Mouse (Mus musculus): ENCODE results near the gene Zfp385a. TPM values are rescaled to one million over a fixed set of nuclear protein-coding genes. Genes with fewer than 3 reads are reported as not detected.
"Not testable (repeated sequence)": the region's sequence is repeated elsewhere in the genome, so short reads cannot be mapped to it uniquely, and the experiment has no call there.

Gene Zfp385a
- polyA plus RNA-seq, 1 experiment from 2014 or later = 14.5 TPM

DNA sequence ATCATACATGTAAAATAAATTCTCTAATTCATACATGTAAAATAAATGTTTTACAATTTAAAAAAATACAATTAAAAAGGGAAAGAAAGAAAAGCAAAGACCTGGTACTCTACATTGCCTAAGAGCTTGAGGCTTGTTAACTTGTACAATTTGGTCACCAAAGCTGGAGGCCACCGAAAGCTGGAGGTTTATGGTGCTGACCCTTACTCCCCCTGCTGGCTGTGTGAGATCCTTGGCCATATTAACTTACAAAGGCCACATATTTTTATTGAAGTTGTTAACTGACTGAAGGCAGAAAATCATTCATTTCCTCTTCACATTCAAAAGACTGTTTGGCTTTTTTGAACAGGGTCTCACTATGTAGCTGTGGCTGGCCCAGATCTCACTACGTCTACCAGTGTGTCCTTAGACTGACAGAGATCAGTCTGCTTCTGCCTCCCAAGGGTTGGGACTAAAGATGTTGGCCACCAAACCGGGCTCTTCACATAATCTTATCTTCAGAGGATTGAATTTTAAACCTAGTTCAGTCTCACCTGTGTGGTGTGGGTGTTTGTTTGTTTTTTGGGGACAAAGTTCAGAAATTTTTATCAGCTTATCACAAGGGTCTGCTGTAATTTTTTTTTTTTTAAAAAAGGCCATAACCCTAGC is 59.0 kb downstream of the Zfp385a start:
- H3K27me3 ChIP-seq = no peaks in the 10 kb centered on the region
- 73% methylated on average over 3 of the region's 3 CpGs for WGBS
- H3K36me3 ChIP-seq = no peaks in the 10 kb centered on the region
- no peak overlapping the region for H3K27ac ChIP-seq
- H3K4me2 ChIP-seq (replicated peaks) = no peak overlapping the region
- H3K9me3 ChIP-seq = no peaks in the 10 kb centered on the region
- H3K4me3 ChIP-seq = no peak overlapping the region
- ATAC-seq (ENCODE audit: insufficient number of reproducible peaks, insufficient read depth, low FRiP score, low TSS enrichment) = no peak
- no peak overlapping the region for H3K9ac ChIP-seq
- peaks cover 12% of the 10 kb centered on the region; the same call in 1 of the 2 replicates for H3K4me1 ChIP-seq

DNA sequence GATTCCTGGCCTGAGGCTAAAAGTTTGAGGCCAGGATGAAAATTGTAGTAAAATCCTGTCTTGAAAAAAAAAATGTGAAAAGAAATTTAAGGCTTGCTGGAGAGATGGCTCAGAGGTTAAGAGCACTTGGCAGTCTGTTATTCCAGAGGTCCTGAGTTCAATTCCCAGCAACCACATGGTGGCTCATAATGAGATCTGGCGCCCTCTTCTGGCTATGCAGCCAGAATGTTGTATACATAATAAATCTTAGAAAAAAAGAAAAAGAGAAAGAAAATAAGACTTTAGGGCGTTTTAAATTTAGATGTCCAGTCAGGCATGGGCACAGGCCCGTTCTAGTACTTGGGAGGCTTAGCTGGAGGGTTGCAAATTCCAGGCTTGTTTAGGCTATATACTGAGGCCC is 60.1 kb downstream of the Zfp385a start:
- H3K4me1 ChIP-seq = 0 out of 2 replicates have a peak, but pooled peaks cover 3% of the 10 kb centered on the region
- 68% methylated on average over 3 of the region's 3 CpGs for WGBS

GRCm38 (mm10) chr15:103277949-103278348 is 61.9 kb downstream of the Zfp385a start:
- H3K27ac ChIP-seq = no peak overlapping the region; the same call in 1 of the 2 replicates
- no peak for ATAC-seq (ENCODE audit: insufficient number of reproducible peaks, insufficient read depth, low FRiP score, low TSS enrichment)

More for the DNA sequence above, 60.1 kb downstream of the Zfp385a start:
- Histone ChIP-seq H3K9me3 (no peaks in the 10 kb centered on the region), H3K27me3 (no peaks in the 10 kb centered on the region), H3K4me2 (replicated peaks) (no peak overlapping the region), H3K9ac (no peak overlapping the region), H3K36me3 (no peaks in the 10 kb centered on the region), H3K27ac (no peak overlapping the region), H3K4me3 (no peak overlapping the region)
- ATAC-seq (ENCODE audit: insufficient number of reproducible peaks, insufficient read depth, low FRiP score, low TSS enrichment) = no peak

GRCm38 (mm10) chr15:103275943-103276342 is 64.0 kb downstream of the Zfp385a start:
- H3K27ac ChIP-seq; H3K4me1 ChIP-seq; ATAC-seq (ENCODE audit: insufficient number of reproducible peaks, insufficient read depth, low FRiP score, low TSS enrichment); H3K36me3 ChIP-seq; H3K27me3 ChIP-seq; H3K4me2 ChIP-seq (replicated peaks); H3K9ac ChIP-seq; H3K9me3 ChIP-seq; H3K4me3 ChIP-seq: not testable (repeated sequence)
- WGBS = 91% methylated on average over 3 of the region's 3 CpGs

More at GRCm38 (mm10) chr15:103277949-103278348, 61.9 kb downstream of the Zfp385a start:
- H3K4me1 ChIP-seq = 0 out of 2 replicates have a peak, but pooled peaks cover 3% of the 10 kb centered on the region
- 49% methylated on average over 7 of the region's 7 CpGs for WGBS
- no peaks in the 10 kb centered on the region for H3K36me3 ChIP-seq
- H3K4me2 ChIP-seq (replicated peaks) = no peak overlapping the region
- no peak overlapping the region for H3K9ac ChIP-seq
- H3K27me3 ChIP-seq = no peaks in the 10 kb centered on the region
- H3K9me3 ChIP-seq = no peaks in the 10 kb centered on the region
- no peak overlapping the region for H3K4me3 ChIP-seq

- H3K4me3 ChIP-seq = peak within 1 kb of the TSS; percentile 88
- H3K36me3 ChIP-seq = no peaks in the 10 kb centered on the region
- H3K4me2 ChIP-seq (replicated peaks) = peak within 1 kb of the TSS; percentile 60
- peak within 1 kb of the TSS; percentile 79 for H3K9ac ChIP-seq
- 0% methylated on average over 38 of the region's 38 CpGs for WGBS
- 0 out of 2 replicates have a peak, but pooled peaks cover under 1% of the 10 kb centered on the region for H3K4me1 ChIP-seq
- H3K27ac ChIP-seq = peak within 1 kb of the TSS; percentile 48; the same call in 1 of the 2 replicates
- H3K9me3 ChIP-seq = no peaks in the 10 kb centered on the region
- peak; percentile 99 for ATAC-seq (ENCODE audit: insufficient number of reproducible peaks, insufficient read depth, low FRiP score, low TSS enrichment)
- no peaks in the 10 kb centered on the region for H3K27me3 ChIP-seq
Measured at GRCm38 (mm10) chr15:103272419-103273279, 67.2 kb downstream of the Zfp385a start, which contains the start of gene Copz1. Gene Copz1, plus strand, starts transcription at chr15:103272714.

GRCm38 (mm10) chr15:103268903-103269302 is 71.0 kb downstream of the Zfp385a start:
- Histone ChIP-seq H3K4me1 (no peaks in the 10 kb centered on the region), H3K27me3 (no peaks in the 10 kb centered on the region), H3K9ac (no peak overlapping the region), H3K9me3 (no peaks in the 10 kb centered on the region), H3K4me3 (no peak overlapping the region), H3K36me3 (no peaks in the 10 kb centered on the region), H3K27ac (no peak overlapping the region), H3K4me2 (replicated peaks) (no peak overlapping the region)
- WGBS = 83% methylated on average over 4 of the region's 4 CpGs
- no peak for ATAC-seq (ENCODE audit: insufficient number of reproducible peaks, insufficient read depth, low FRiP score, low TSS enrichment)

DNA sequence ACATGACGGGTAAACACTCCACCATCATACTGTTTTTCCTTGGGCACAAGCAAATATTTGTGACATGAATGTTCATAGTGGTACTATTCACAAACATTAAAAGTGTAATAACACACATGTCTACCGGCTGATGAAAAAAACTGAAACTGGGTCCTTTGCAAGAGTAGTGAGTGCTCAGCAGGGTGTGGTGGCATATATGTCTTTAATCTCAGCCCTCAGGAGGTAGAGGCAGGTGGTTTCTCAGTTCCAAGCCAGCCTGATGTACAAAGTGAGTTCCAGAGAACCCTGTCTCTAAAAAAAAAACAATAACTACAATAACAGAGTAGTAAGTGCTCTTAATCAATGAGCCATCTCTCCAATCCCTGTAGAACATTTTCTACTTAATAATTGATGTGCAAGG is 75.1 kb downstream of the Zfp385a start:
- Histone ChIP-seq H3K27ac (no peak overlapping the region), H3K4me2 (replicated peaks) (no peak overlapping the region), H3K27me3 (no peaks in the 10 kb centered on the region), H3K9me3 (no peaks in the 10 kb centered on the region), H3K4me1 (no peaks in the 10 kb centered on the region), H3K9ac (no peak overlapping the region), H3K4me3 (no peak overlapping the region), H3K36me3 (no peaks in the 10 kb centered on the region)
- no peak for ATAC-seq (ENCODE audit: insufficient number of reproducible peaks, insufficient read depth, low FRiP score, low TSS enrichment)
- WGBS = 87% methylated on average over 2 of the region's 2 CpGs

MicroRNAs within 50 kb of the gene (microRNA counts, 519-probe panel; counts per million panel counts)
- microRNA mmu-miR-148b = 4,895 counts per million, percentile 86 among the panel's probes with 10 or more counts

Small RNAs within 50 kb of the gene (microRNA-seq; reads per million reads assigned to microRNA genes)
- gene Mir148b = 241 reads per million, percentile 64 among the genes with 10 or more reads in this experiment
- gene Mir6963 = not detected

Other genes with a start within 250 kb of the Zfp385a start
- 16.6 and 18.8 TPM in 2 replicates for gene Smug1, start 173.0 kb downstream of the Zfp385a start, polyA plus RNA-seq (2016; fragmentation: Nextera tagmentation; extraction: Ambion mirVana)
- gene Cbx5, start 100.3 kb downstream of the Zfp385a start, polyA plus RNA-seq (2016; fragmentation: Nextera tagmentation; extraction: Ambion mirVana) = 173 and 176 TPM in 2 replicates
- gene Hnrnpa1, start 99.7 kb downstream of the Zfp385a start, polyA plus RNA-seq (2016; fragmentation: Nextera tagmentation; extraction: Ambion mirVana) = 1,204 and 1,244 TPM in 2 replicates
- 4.9 and 5.2 TPM in 2 replicates for gene Nfe2, start 81.7 kb downstream of the Zfp385a start, polyA plus RNA-seq (2016; fragmentation: Nextera tagmentation; extraction: Ambion mirVana)
- gene Copz1, start 67.4 kb downstream of the Zfp385a start, polyA plus RNA-seq (2016; fragmentation: Nextera tagmentation; extraction: Ambion mirVana) = 257 and 268 TPM in 2 replicates
- 0.47 and 0.67 TPM in 2 replicates for gene Gpr84, start 29.5 kb downstream of the Zfp385a start, polyA plus RNA-seq (2016; fragmentation: Nextera tagmentation; extraction: Ambion mirVana)
- gene Itga5, start 26.7 kb upstream of the Zfp385a start, polyA plus RNA-seq (2016; fragmentation: Nextera tagmentation; extraction: Ambion mirVana) = 49.4 and 50.9 TPM in 2 replicates
- gene Gtsf1, start 90.4 kb upstream of the Zfp385a start, polyA plus RNA-seq (2016; fragmentation: Nextera tagmentation; extraction: Ambion mirVana) = not detected in 2 replicates
- gene Gtsf2, start 108.4 kb upstream of the Zfp385a start, polyA plus RNA-seq (2016; fragmentation: Nextera tagmentation; extraction: Ambion mirVana) = not detected in 2 replicates
- 1.6 and 1.9 TPM in 2 replicates for gene Nckap1l, start 113.7 kb upstream of the Zfp385a start, polyA plus RNA-seq (2016; fragmentation: Nextera tagmentation; extraction: Ambion mirVana)
- gene Pde1b, start 162.9 kb upstream of the Zfp385a start, polyA plus RNA-seq (2016; fragmentation: Nextera tagmentation; extraction: Ambion mirVana) = 8.2 and 9.1 TPM in 2 replicates
- gene Ppp1r1a, start 197.9 kb upstream of the Zfp385a start, polyA plus RNA-seq (2016; fragmentation: Nextera tagmentation; extraction: Ambion mirVana) = 21.1 and 22.6 TPM in 2 replicates
- not detected in 2 replicates for gene Glycam1, start 225.0 kb upstream of the Zfp385a start, polyA plus RNA-seq (2016; fragmentation: Nextera tagmentation; extraction: Ambion mirVana)